Mouse (Mus musculus): ENCODE results near the gene Cd81.

- TF ChIP-seq CTCF (IDR thresholded peaks at IDR 0.05; ENCODE audit: borderline replicate concordance, control insufficient read depth, extremely low read depth, insufficient read depth, low read length, poor library complexity): no peak
- TF ChIP-seq POLR2A (IDR thresholded peaks at IDR 0.05; ENCODE audit: control insufficient read depth, extremely low read depth, insufficient read depth, low read length, poor library complexity): no peak
Measured at GRCm38 (mm10) chr7:143106672-143107465, 54.3 kb downstream of the Cd81 start.
